Mouse (Mus musculus): Measurements from ENCODE around the gene Ins2.

The Ins2 gene

DNA sequence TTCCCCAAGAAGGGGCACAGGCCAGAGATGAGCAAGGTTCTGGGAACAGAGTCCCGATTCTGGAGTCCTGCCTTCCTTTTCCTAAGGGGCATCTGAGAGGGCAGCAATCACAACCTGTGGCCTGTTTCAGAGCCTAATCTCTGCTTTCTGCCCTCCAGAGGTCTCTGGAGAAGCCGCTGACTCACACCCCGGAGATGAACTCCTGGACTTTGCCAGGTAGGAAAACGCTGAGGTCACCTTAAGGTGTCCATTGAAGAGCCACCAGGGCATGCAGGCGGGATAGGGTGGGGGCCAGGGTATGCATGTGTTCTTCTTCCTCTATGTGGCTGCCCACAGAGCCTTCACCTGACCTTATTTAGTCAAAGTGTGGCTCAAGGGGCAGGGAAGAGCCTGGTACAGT is 77.8 kb downstream of the Ins2 start:
- intact Hi-C loops (cut with DNase I): no loop called here

DNA sequence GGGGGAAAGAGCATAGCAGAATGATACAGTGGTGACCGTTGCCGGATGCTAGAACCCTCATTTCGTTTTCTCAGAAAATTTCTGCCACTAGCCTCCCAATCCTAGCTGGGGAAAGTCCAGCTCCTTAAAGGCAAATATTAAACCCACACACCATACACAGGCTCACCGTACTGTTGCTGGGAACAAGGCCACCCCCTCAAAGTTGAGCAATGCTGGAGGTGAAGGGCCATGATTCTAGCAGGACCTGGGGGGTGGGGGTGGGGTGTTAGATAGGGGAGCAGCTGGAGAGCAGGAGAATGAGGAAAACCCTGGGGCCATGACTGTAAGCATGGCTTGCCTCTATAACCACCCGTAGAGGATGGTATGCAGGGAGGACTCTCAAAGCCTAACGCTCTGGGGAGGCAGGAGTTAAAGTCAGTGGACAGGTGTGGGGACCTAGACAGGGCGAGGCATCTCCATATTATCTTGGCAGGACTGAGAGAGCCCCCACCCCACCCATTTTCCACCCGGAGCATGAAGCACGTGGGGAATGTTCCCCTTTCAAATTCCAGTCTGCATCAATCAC is 78.6 kb downstream of the Ins2 start:
- intact Hi-C loops (cut with DNase I): no loop called here

DNA sequence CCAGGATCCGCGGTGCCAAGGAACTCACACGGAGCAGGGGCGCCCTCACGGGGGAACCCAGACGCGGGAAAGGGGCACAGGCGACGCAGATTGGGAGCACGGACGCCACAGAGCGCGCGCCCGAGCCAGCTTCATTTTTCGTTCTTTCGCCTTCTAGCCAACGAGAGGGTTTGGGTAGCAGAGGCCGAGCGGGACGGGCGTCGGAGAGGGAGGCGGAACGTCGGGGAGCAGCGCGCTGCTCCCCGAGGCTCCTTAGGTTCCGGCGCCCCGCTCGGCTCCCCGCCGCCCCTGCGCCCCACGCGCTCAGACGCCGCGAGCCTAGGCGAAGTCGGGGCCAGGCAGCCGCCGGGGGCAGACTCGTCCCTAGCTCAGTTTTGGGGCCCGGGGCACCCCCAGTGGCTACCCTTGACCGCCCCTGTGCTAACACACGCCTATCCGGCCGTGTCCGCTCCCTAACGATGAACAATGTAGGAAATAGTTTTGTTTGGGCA is 79.2 kb downstream of the Ins2 start:
- intact Hi-C loops (cut with DNase I): no loop called here

- intact Hi-C loops (cut with DNase I): no loop called here
Measured at GRCm38 (mm10) chr7:142663151-142663550, 80.0 kb downstream of the Ins2 start.

GRCm38 (mm10) chr7:142661811-142662210 is 81.4 kb downstream of the Ins2 start:
- intact Hi-C loops (cut with DNase I): no loop called here

DNA sequence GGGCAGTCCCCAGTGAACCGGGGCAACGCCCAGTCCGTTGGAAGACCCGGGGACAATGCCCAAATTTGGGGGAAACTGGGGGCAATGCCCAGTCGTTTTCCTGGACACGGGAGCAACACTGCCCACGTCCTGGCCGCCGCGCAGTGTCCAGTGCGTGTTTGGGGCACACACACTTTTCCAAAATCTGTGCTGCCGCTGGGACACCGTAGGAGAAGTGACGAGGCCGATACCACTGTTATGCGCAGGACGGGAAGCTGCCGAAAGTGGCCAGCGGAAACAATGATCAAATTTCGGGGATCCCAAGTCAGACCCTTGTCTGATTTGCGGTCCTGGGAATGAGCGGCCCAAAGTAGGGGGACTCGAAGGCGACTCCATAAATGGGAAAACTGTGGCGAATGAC is 82.1 kb downstream of the Ins2 start:
- intact Hi-C loops (cut with DNase I): no loop called here

GRCm38 (mm10) chr7:142660651-142660945 is 82.6 kb downstream of the Ins2 start:
- intact Hi-C loops (cut with DNase I): no loop called here

- intact Hi-C loops (cut with DNase I): no loop called here
Measured at GRCm38 (mm10) chr7:142659767-142660650, 83.2 kb downstream of the Ins2 start.

GRCm38 (mm10) chr7:142659181-142659681 is 84.0 kb downstream of the Ins2 start:
- intact Hi-C loops (cut with DNase I): no loop called here

GRCm38 (mm10) chr7:142658681-142659180 is 84.5 kb downstream of the Ins2 start:
- intact Hi-C loops (cut with DNase I): no loop called here

DNA sequence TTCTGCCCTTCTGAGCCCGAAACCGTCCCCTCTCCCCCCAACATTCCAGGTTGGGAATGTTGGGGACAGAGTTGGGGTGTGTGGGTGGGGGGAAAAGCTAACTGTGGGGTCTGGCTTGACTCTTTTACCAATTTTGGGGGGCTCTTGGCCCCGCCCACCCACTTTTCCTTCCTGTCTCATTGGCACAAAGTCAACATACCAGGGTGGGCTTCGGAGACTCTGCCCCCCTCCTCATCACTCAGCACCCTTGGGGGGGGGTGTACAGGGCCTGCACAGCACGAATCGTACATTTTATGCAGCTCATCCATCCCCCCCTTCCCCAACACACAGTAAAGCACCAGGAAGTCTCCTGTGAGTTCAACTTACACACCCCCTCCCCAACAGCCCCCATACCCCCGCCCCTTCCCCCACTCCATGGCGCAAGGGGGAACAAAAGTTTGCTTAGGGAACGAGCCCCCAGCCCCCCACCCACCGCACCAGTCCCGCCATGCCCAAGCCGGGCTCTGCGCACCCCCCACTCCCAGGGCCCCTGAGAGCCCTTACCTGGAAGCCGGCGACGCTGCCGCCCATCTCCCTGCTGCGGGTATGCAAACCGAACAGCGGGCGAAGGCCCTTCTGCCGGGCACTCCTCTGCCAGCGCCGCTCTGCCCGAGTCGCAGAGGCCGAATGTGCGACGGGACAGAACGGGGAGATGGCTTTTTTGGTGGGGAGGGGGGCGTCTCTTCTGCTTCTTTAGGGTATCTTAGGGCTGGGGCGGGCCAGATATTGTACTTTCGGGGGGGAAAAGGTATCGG is 85.2 kb downstream of the Ins2 start:
- intact Hi-C loops (cut with DNase I): no loop called here

GRCm38 (mm10) chr7:142657341-142657791 is 85.8 kb downstream of the Ins2 start:
- intact Hi-C loops (cut with DNase I): no loop called here

GRCm38 (mm10) chr7:142656055-142656454 is 87.1 kb downstream of the Ins2 start:
- intact Hi-C loops (cut with DNase I): no loop called here

- intact Hi-C loops (cut with DNase I): no loop called here
Measured at GRCm38 (mm10) chr7:142655633-142656032, 87.5 kb downstream of the Ins2 start.

- intact Hi-C loops (cut with DNase I): no loop called here
Measured at GRCm38 (mm10) chr7:142653726-142654125, 89.5 kb downstream of the Ins2 start.

GRCm38 (mm10) chr7:142646676-142647075 is 96.5 kb downstream of the Ins2 start:
- intact Hi-C loops (cut with DNase I): no loop called here

- intact Hi-C loops (cut with DNase I): no loop called here
Measured at GRCm38 (mm10) chr7:142645045-142645444, 98.1 kb downstream of the Ins2 start.

GRCm38 (mm10) chr7:142636178-142636577 is 107.0 kb downstream of the Ins2 start:
- intact Hi-C loops (cut with DNase I): no loop called here

GRCm38 (mm10) chr7:142630691-142631090 is 112.5 kb downstream of the Ins2 start:
- intact Hi-C loops (cut with DNase I): no loop called here

DNA sequence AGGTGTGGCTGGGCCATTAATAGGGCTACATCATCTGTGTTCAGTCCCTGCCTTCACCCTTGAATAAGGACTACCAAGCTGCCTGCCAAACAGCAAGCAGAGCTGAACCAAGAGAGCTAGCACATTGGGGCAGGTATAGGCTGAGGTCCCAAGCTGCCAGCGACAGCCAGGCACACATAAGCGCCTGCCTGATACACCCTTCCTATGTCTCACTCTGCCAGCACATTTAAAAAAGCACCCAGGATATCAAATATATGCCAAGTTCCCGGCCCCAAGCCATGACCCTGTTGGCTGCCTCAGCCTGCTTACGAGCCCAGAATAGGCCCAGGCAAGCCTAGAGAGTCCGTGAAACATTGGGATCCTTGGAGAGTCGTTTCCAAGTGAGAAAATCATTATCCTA is 113.4 kb downstream of the Ins2 start:
- intact Hi-C loops (cut with DNase I): no loop called here
